In the genomic region with DNA sequence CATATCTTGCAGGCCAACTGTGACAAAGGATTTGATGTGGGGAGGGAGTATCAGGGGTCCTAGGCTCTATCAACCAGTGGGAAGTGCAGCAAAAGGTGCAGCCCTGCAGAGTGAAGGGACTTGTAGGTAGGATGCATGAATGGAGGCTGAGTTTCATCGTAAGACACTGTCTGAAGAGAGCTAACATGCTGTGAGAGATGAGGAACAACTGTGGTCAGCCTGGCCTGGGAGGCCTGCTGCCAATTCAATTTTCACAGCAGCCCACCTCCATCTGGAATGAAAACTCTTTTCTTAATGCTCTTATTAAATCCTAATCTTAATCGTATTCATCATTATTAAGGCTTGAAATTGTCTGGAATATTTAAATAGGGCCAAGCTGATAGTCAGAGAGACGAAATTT, we compare ENCODE assay signal across 24 mouse cellular contexts.
"Had no signal": no experiment of that assay in that cellular context is flagged by ENCODE, and none has a peak within 500 bp of the region (broad histone marks: within the 10 kb centered on the region; RNA-seq: fewer than 3 reads in every experiment).

No protein-coding gene starts in this region.

- DNase-seq: kidney, adult 11 months; kidney, adult 8-10 months; kidney, postnatal 10 days; kidney, postnatal 36 days; left cerebral cortex, postnatal 4 days; liver, postnatal 0 days; right cerebral cortex, adult 18-20 months; right cerebral cortex, postnatal 14 days; right cerebral cortex, postnatal 4 days; thymus, adult 2 months; thymus, postnatal 14 days; thymus, postnatal 4 days had no signal

- H3K27me3 ChIP-seq: intestine, embryonic 15.5 days; kidney, embryonic 15.5 days; limb, embryonic 12.5 days; limb, embryonic 15.5 days; megakaryocyte, embryonic 14.5 days; midbrain, embryonic 15.5 days; neural tube, embryonic 12.5 days; neural tube, embryonic 15.5 days had no signal

- H3K9ac ChIP-seq: intestine, embryonic 15.5 days; kidney, embryonic 15.5 days; limb, embryonic 12.5 days; limb, embryonic 15.5 days; liver, embryonic 14.5 days; liver, postnatal 0 days; midbrain, embryonic 15.5 days; neural tube, embryonic 12.5 days; neural tube, embryonic 15.5 days had no signal

- H3K27ac ChIP-seq: intestine, embryonic 15.5 days; kidney, embryonic 15.5 days; limb, embryonic 12.5 days; limb, embryonic 15.5 days; liver, embryonic 14.5 days; midbrain, embryonic 15.5 days; neural tube, embryonic 12.5 days; neural tube, embryonic 15.5 days; stomach, postnatal 0 days had no signal

- ATAC-seq: intestine, embryonic 15.5 days; liver, postnatal 0 days; midbrain, embryonic 15.5 days had no signal

- H3K4me3 ChIP-seq: intestine, embryonic 15.5 days; kidney, embryonic 15.5 days; limb, embryonic 12.5 days; limb, embryonic 15.5 days; megakaryocyte, embryonic 14.5 days; midbrain, embryonic 15.5 days; neural tube, embryonic 12.5 days; neural tube, embryonic 15.5 days had no signal

- H3K4me1 ChIP-seq: intestine, embryonic 15.5 days; kidney, embryonic 15.5 days; limb, embryonic 12.5 days; limb, embryonic 15.5 days; megakaryocyte, embryonic 14.5 days; midbrain, embryonic 15.5 days; neural tube, embryonic 12.5 days; neural tube, embryonic 15.5 days had no signal

- H3K9me3 ChIP-seq: intestine, embryonic 15.5 days; kidney, embryonic 15.5 days; limb, embryonic 12.5 days; limb, embryonic 15.5 days; midbrain, embryonic 15.5 days; neural tube, embryonic 12.5 days; neural tube, embryonic 15.5 days had no signal

- H3K4me2 ChIP-seq: intestine, embryonic 15.5 days; kidney, embryonic 15.5 days; limb, embryonic 12.5 days; limb, embryonic 15.5 days; liver, embryonic 11.5 days; midbrain, embryonic 11.5 days; midbrain, embryonic 15.5 days; neural tube, embryonic 12.5 days; neural tube, embryonic 15.5 days had no signal

- H3K36me3 ChIP-seq: intestine, embryonic 15.5 days; kidney, embryonic 15.5 days; limb, embryonic 12.5 days; limb, embryonic 15.5 days; midbrain, embryonic 15.5 days; neural tube, embryonic 12.5 days; neural tube, embryonic 15.5 days had no signal
